Mouse (Mus musculus) liver, embryonic 12.5 days (tissue): Measurements from ENCODE around the gene Gas2l3. TPM values are rescaled to one million over a fixed set of nuclear protein-coding genes. Genes with fewer than 3 reads are reported as not detected.

Experiments used
- ATAC-seq: fragments of 200-750 bp; cut with Nextera tagmentation; 2 replicates; pipeline ENCODE4 v1.8.0; 2017; ENCODE audit warnings: moderate number of reproducible peaks, mild to moderate bottlenecking, moderate library complexity
- H3K27ac ChIP-seq: fragments of 300-500 bp; sonication (generic); 2 replicates; pipeline ENCODE4 v1.5.1; 2016; ENCODE audit warnings: mild to moderate bottlenecking
- H3K27me3 ChIP-seq: fragments of 300-500 bp; sonication (generic); replicated peaks from 2 replicates; pipeline ENCODE4 v1.6.1; 2016; ENCODE audit warnings: mild to moderate bottlenecking, moderate library complexity
- H3K36me3 ChIP-seq: fragments of 300-500 bp; sonication (generic); 2 replicates; pipeline ENCODE4 v1.6.1; 2016; ENCODE audit warnings: mild to moderate bottlenecking, moderate library complexity
- H3K4me1 ChIP-seq: fragments of 300-500 bp; sonication (generic); 2 replicates; pipeline ENCODE4 v1.6.1; 2016
- H3K4me2 ChIP-seq: fragments of 300-500 bp; sonication (generic); 2 replicates; pipeline ENCODE4 v1.6.1; 2016; ENCODE audit warnings: mild to moderate bottlenecking, moderate library complexity
- H3K4me3 ChIP-seq: fragments of 300-500 bp; sonication (generic); 2 replicates; pipeline ENCODE4 v1.5.1; 2016; ENCODE audit warnings: mild to moderate bottlenecking, moderate library complexity
- H3K9ac ChIP-seq: fragments of 300-500 bp; sonication (generic); 2 replicates; pipeline ENCODE4 v1.6.1; 2016; ENCODE audit warnings: mild to moderate bottlenecking, moderate library complexity
- H3K9me3 ChIP-seq: fragments of 300-500 bp; sonication (generic); replicated peaks from 2 replicates; pipeline ENCODE4 v1.6.1; 2016; ENCODE audit warnings: mild to moderate bottlenecking, moderate library complexity
- WGBS: fragments of 180-500 bp; shearing (Covaris S2); methylation state at CpG from one replicate; pipeline ENCODE4 v1.1.7; 2016; ENCODE audit not compliant: insufficient replicate concordance; 5-methylcytosine and 5-hydroxymethylcytosine counted together
- polyA plus RNA-seq: library from polyadenylated mRNA; unstranded; fragments of >200 nt; fragmentation: Nextera tagmentation; extraction: Ambion mirVana; gene quantifications from 2 replicates; pipeline ENCODE4 v1.2.1, GENCODE M21; 2016

Gene Gas2l3
- 6.7 and 8.0 TPM in 2 replicates for polyA plus RNA-seq

- Histone ChIP-seq H3K9me3 (0 out of 2 replicates have a peak, but pooled peaks cover 4% of the 10 kb centered on the region), H3K4me2 (peak within 1 kb of the TSS; percentile 84), H3K27me3 (no peaks in the 10 kb centered on the region), H3K4me1 (peaks cover 28% of the 10 kb centered on the region), H3K36me3 (peaks cover 8% of the 10 kb centered on the region), H3K27ac (peak within 1 kb of the TSS; percentile 77), H3K9ac (peak within 1 kb of the TSS; percentile 69), H3K4me3 (peak within 1 kb of the TSS; percentile 77)
- ATAC-seq, result peak; percentile 91
- under 1% methylated on average over 39 of the region's 39 CpGs for WGBS
Observed at GRCm38 (mm10) chr10:89443623-89444151, at the start of gene Gas2l3. Gene Gas2l3, minus strand, starts transcription at chr10:89443967.

- no peak for ATAC-seq
- H3K27me3 ChIP-seq, result no peaks in the 10 kb centered on the region
- H3K4me1 ChIP-seq, result peaks cover 3% of the 10 kb centered on the region; the same call in 1 of the 2 replicates
- H3K36me3 ChIP-seq, result no peaks in the 10 kb centered on the region
- H3K9ac ChIP-seq, result no peak overlapping the region
- no peak overlapping the region for H3K27ac ChIP-seq
- H3K4me2 ChIP-seq, result no peak overlapping the region
- no peak overlapping the region for H3K4me3 ChIP-seq
- 65% methylated on average over 3 of the region's 3 CpGs for WGBS
- no peaks in the 10 kb centered on the region for H3K9me3 ChIP-seq
Observed at GRCm38 (mm10) chr10:89491321-89491720, 47.6 kb upstream of the Gas2l3 start.

- Histone ChIP-seq H3K36me3 (no peaks in the 10 kb centered on the region), H3K4me3 (no peak overlapping the region), H3K27me3 (no peaks in the 10 kb centered on the region), H3K9ac (no peak overlapping the region), H3K27ac (no peak overlapping the region), H3K4me2 (no peak overlapping the region), H3K4me1 (no peaks in the 10 kb centered on the region; the same call in 1 of the 2 replicates), H3K9me3 (no peaks in the 10 kb centered on the region)
- WGBS, result 74% methylated on average over 3 of the region's 3 CpGs
- ATAC-seq, result no peak
Observed at GRCm38 (mm10) chr10:89490250-89490649, 46.5 kb upstream of the Gas2l3 start.

DNA sequence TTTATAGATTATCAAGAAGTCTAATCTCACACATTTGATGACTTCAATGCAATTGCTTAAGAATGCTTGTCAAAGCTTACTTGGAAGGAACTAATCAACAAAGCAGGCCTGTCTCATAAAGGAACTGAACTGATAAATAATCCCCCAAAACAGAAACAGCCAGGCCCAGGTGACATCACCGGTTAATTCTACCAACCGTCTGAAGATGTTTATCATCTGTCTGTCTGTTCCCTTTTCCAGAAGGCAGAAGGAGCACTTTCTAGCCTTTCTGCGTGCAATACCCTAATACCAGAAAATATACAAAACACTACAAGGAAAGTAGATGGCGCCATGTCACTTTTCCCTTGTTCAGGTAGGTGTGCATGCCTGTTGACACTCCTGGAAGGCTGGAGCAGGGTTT lies 45.7 kb upstream of the Gas2l3 start:
- no peak overlapping the region for H3K27ac ChIP-seq
- H3K4me2 ChIP-seq, result no peak overlapping the region
- H3K36me3 ChIP-seq, result no peaks in the 10 kb centered on the region
- H3K4me1 ChIP-seq, result 0 out of 2 replicates have a peak, but pooled peaks cover 4% of the 10 kb centered on the region
- H3K9ac ChIP-seq, result no peak overlapping the region
- no peak for ATAC-seq
- no peaks in the 10 kb centered on the region for H3K27me3 ChIP-seq
- no peaks in the 10 kb centered on the region for H3K9me3 ChIP-seq
- H3K4me3 ChIP-seq, result no peak overlapping the region
- WGBS, result 41% methylated on average over 4 of the region's 4 CpGs

GRCm38 (mm10) chr10:89486995-89487742 lies 43.4 kb upstream of the Gas2l3 start:
- no peak overlapping the region for H3K9ac ChIP-seq
- WGBS, result 48% methylated on average over 4 of the region's 4 CpGs
- no peaks in the 10 kb centered on the region for H3K36me3 ChIP-seq
- no peak for ATAC-seq
- no peak overlapping the region for H3K4me2 ChIP-seq
- peaks cover 12% of the 10 kb centered on the region; the same call in 1 of the 2 replicates for H3K4me1 ChIP-seq
- H3K4me3 ChIP-seq, result no peak overlapping the region
- H3K27ac ChIP-seq, result no peak overlapping the region
- no peaks in the 10 kb centered on the region for H3K27me3 ChIP-seq
- no peaks in the 10 kb centered on the region for H3K9me3 ChIP-seq

DNA sequence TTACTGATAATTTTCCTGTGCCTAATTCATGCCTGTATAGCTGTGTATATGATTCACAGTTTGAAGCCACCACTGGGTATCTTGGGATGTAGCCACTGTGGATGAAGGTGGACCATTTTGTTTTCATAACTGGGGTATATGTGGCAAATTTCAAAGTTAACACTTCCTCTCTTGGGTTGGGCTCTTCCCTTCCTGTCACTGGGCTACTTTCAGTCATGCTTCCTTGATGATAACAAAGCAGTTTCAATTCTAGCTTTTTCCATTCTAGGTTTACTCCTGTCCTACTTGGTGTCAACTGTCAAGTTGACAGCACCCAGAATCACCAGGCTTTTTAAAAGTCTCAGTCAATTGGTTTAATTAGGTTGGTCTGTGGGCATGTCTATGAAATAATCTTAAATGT lies 41.1 kb upstream of the Gas2l3 start:
- no peaks in the 10 kb centered on the region for H3K9me3 ChIP-seq
- no peak overlapping the region for H3K27ac ChIP-seq
- H3K9ac ChIP-seq, result no peak overlapping the region
- peaks cover 12% of the 10 kb centered on the region; the same call in 1 of the 2 replicates for H3K4me1 ChIP-seq
- H3K4me3 ChIP-seq, result no peak overlapping the region
- no peaks in the 10 kb centered on the region for H3K36me3 ChIP-seq
- ATAC-seq, result no peak
- H3K4me2 ChIP-seq, result no peak overlapping the region
- H3K27me3 ChIP-seq, result no peaks in the 10 kb centered on the region

DNA sequence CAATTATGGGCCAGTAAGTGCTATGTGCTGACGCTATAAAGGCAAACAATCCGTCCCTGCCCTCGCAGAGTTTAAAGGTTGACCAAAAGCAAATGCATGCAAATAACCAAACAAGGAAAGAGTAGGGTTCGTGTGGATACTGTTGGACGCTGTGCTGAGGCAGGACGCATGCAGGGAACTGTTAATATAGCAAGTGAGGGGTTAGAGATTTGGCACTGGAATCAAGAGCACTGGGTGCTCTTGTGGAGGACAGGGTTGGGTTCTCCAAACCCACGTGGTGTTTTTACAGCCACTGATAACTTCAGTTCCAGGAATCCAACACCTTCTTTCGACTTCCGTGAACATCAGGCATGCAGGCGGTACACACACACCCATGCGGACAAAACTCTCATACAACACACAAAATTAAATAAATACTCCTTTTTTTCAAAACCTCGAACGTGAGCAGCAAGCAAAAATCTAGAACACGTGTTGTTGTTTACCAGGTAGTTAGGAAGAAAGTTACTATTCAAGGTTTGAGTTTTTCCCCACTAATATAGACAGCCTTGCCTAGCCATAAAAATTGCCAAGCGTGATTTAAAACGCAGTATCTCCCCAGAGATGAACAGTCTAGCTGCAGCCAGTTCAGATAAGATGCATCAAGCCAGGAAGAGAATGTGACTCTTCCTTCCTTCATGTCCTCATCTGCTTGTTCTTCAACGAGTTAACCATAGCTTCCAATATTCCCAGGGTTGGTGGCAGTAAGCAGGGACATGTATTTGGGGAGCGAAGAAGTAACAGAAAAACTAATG lies 40.2 kb upstream of the Gas2l3 start:
- Histone ChIP-seq H3K4me2 (no peak overlapping the region), H3K36me3 (no peaks in the 10 kb centered on the region), H3K9me3 (no peaks in the 10 kb centered on the region), H3K27me3 (no peaks in the 10 kb centered on the region), H3K4me3 (no peak overlapping the region), H3K4me1 (peaks cover 12% of the 10 kb centered on the region; the same call in 1 of the 2 replicates), H3K27ac (no peak overlapping the region), H3K9ac (no peak overlapping the region)
- 60% methylated on average over 18 of the region's 18 CpGs for WGBS
- ATAC-seq, result peak; percentile 47; the same call in 1 of the 2 replicates

- Histone ChIP-seq H3K4me1 (peaks cover 12% of the 10 kb centered on the region; the same call in 1 of the 2 replicates), H3K4me3 (no peak overlapping the region), H3K27ac (no peak overlapping the region), H3K36me3 (no peaks in the 10 kb centered on the region), H3K9me3 (no peaks in the 10 kb centered on the region), H3K27me3 (no peaks in the 10 kb centered on the region), H3K9ac (no peak overlapping the region), H3K4me2 (no peak overlapping the region)
- WGBS, result 76% methylated on average over 14 of the region's 14 CpGs
- ATAC-seq, result no peak
Observed at GRCm38 (mm10) chr10:89483113-89483512, 39.3 kb upstream of the Gas2l3 start.

GRCm38 (mm10) chr10:89482142-89482681 lies 38.4 kb upstream of the Gas2l3 start:
- Histone ChIP-seq H3K4me3 (no peak overlapping the region), H3K9ac (no peak overlapping the region), H3K27ac (no peak overlapping the region), H3K36me3 (no peaks in the 10 kb centered on the region), H3K9me3 (no peaks in the 10 kb centered on the region), H3K4me2 (no peak overlapping the region), H3K27me3 (no peaks in the 10 kb centered on the region), H3K4me1 (peaks cover 12% of the 10 kb centered on the region; the same call in 1 of the 2 replicates)
- no peak for ATAC-seq
- 74% methylated on average over 10 of the region's 10 CpGs for WGBS

- Histone ChIP-seq H3K27me3 (no peaks in the 10 kb centered on the region), H3K4me2 (no peak overlapping the region), H3K36me3 (no peaks in the 10 kb centered on the region), H3K9ac (no peak overlapping the region), H3K27ac (no peak overlapping the region), H3K4me1 (peaks cover 12% of the 10 kb centered on the region; the same call in 1 of the 2 replicates), H3K4me3 (no peak overlapping the region), H3K9me3 (no peaks in the 10 kb centered on the region)
- no peak for ATAC-seq
- WGBS, result 66% methylated on average over 7 of the region's 7 CpGs
Observed at GRCm38 (mm10) chr10:89481638-89482037, 37.9 kb upstream of the Gas2l3 start.

DNA sequence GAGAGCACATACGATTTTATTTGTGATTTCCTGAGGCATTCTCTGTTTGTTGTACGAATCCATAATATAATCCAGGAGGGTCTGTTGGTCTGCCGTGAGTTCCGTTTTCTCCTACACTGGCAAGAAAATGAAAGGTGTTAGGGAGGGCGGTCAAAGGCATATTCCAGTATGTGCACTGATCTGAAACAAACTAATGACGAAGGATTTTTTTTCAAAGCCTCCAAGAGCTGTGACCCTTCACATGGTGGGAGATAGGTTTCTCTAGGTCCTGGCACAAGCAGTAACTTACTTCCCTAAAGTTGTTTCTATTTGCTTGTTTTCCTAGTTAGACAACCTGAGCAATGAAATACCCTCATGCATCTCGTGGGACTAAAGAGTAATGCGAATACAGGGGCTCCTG lies 35.0 kb upstream of the Gas2l3 start:
- 71% methylated on average over 8 of the region's 8 CpGs for WGBS
- Histone ChIP-seq H3K9ac (no peak overlapping the region), H3K27me3 (no peaks in the 10 kb centered on the region), H3K27ac (no peak overlapping the region), H3K36me3 (no peaks in the 10 kb centered on the region), H3K9me3 (no peaks in the 10 kb centered on the region), H3K4me3 (no peak overlapping the region), H3K4me2 (no peak overlapping the region), H3K4me1 (peaks cover 1% of the 10 kb centered on the region; the same call in 1 of the 2 replicates)
- ATAC-seq, result no peak
